ENCODE assay signal across 10 mouse cellular contexts in the genomic region with DNA sequence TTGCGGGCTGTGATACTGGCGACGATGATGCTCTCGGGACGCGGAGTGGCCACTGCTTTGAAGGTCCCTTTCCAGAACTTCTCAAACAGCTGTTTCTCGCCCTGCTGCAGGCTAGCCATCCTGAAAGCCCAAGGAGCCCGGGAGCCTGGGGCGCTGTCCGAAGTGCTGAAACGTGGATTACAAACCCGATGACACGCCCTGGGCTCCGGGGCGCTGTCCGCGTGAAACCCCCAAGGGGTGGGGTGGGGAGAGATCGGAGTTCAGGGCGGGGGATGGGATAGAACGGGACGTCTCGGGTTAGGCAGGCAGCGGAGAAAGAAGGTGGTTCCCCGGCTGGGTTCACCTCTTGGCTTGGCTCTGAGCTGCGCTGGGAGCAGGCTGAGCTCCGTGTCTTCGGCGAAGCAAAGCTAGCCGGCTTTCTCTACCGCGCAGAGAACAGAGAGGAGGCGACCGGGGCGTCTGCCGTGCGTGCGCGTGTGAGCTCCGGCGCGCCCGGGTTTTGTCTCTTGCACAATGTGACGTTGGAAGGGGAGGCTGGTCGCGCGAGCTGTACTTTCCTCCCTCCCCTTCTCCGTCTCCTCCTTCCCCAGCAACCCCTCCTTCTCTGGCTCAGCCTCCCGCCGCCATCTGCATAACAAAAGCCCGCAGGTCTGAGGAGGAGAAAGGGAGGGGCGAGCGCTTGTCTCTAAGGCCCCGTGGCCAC. TPM values are rescaled to one million over a fixed set of nuclear protein-coding genes. Genes with fewer than 3 reads are reported as not detected.
A peak's percentile ranks its signal among the peaks of the same experiment; 100 is the strongest.
DNase-seq lines count a peak whose midpoint lies in the region; ATAC-seq and TF ChIP-seq lines count a peak whose summit lies in the region.
"Had no signal": no experiment of that assay in that cellular context is flagged by ENCODE, and none has a peak within 500 bp of the region (broad histone marks: within the 10 kb centered on the region; RNA-seq: fewer than 3 reads in every experiment).

Gene Srrm4, minus strand, starts transcription at position 472 of the 703 bp plus-strand sequence.

- H3K27ac ChIP-seq in ES-Bruce4 (ENCODE audit: insufficient read depth, low read length), result no peak within 1 kb of the TSS
- no peak within 1 kb of the TSS for H3K27ac ChIP-seq in embryonic facial prominence, embryonic 15.5 days (replicated peaks)
- H3K27ac ChIP-seq in layer of hippocampus, adult 2 months, result peak within 1 kb of the TSS; percentile 96
- no peak within 1 kb of the TSS for H3K27ac ChIP-seq in lung, embryonic 14.5 days (ENCODE audit: low read depth)

- peak within 1 kb of the TSS; percentile 59 for H3K4me3 ChIP-seq in ES-Bruce4 (ENCODE audit: low read depth, low read length)
- peak within 1 kb of the TSS; percentile 29 for H3K4me3 ChIP-seq in embryonic facial prominence, embryonic 15.5 days (replicated peaks)
- peak within 1 kb of the TSS; percentile 75 for H3K4me3 ChIP-seq in layer of hippocampus, adult 2 months
- H3K4me3 ChIP-seq in lung, embryonic 14.5 days (ENCODE audit: low read depth, low read length), result peak within 1 kb of the TSS; percentile 17; the same call in 1 of the 2 replicates

- no peak for TF ChIP-seq CTCF in ES-Bruce4 (IDR thresholded peaks at IDR 0.05; ENCODE audit: low read depth, low read length)
- no peak for TF ChIP-seq CTCF in layer of hippocampus, adult 2 months (conservative IDR thresholded peaks at IDR 0.05)
- TF ChIP-seq CTCF in lung, embryonic 14.5 days (IDR thresholded peaks at IDR 0.05; ENCODE audit: low read depth), result no peak

- no peaks in the 10 kb centered on the region for H3K36me3 ChIP-seq in ES-Bruce4 (ENCODE audit: control insufficient read depth, insufficient read depth, low read length, poor library complexity, severe bottlenecking)
- H3K36me3 ChIP-seq in embryonic facial prominence, embryonic 15.5 days, result no peaks in the 10 kb centered on the region
- H3K36me3 ChIP-seq in lung, embryonic 14.5 days (ENCODE audit: insufficient read depth), result no peaks in the 10 kb centered on the region

- intact Hi-C loops in heart, postnatal 36 days (cut with DNase I), result loop anchor here (2.0 kb wide), 1 partner anchor 359 kb away; no protein-coding TSS in a partner anchor

- TF ChIP-seq POLR2A in ES-Bruce4 (IDR thresholded peaks at IDR 0.05; ENCODE audit: insufficient read depth, low read length), result no peak

- no peaks in the 10 kb centered on the region for H3K27me3 ChIP-seq in ES-Bruce4 (ENCODE audit: control insufficient read depth, insufficient read depth, low read length, poor library complexity, severe bottlenecking)
- peaks cover 47% of the 10 kb centered on the region for H3K27me3 ChIP-seq in embryonic facial prominence, embryonic 15.5 days
- peaks cover 33% of the 10 kb centered on the region for H3K27me3 ChIP-seq in lung, embryonic 14.5 days (ENCODE audit: insufficient read depth, low read length)
- H3K27me3 ChIP-seq: Patski had no signal

- WGBS in embryonic facial prominence, embryonic 15.5 days, result under 1% methylated on average over 53 of the region's 53 CpGs
- WGBS in lung, embryonic 14.5 days, result under 1% methylated on average over 52 of the region's 53 CpGs

- TF ChIP-seq EP300 in ES-Bruce4 (IDR thresholded peaks at IDR 0.05; ENCODE audit: insufficient read depth, low read depth, low read length), result peak; percentile 54; the same call in 1 of the 2 replicates

- H3K4me1 ChIP-seq in ES-Bruce4 (ENCODE audit: control insufficient read depth, insufficient read depth, low read length), result no peaks in the 10 kb centered on the region
- H3K4me1 ChIP-seq in embryonic facial prominence, embryonic 15.5 days, result 0 out of 2 replicates have a peak, but pooled peaks cover 12% of the 10 kb centered on the region
- no peaks in the 10 kb centered on the region for H3K4me1 ChIP-seq in lung, embryonic 14.5 days (ENCODE audit: insufficient read depth)
- H3K4me1 ChIP-seq: megakaryocyte, embryonic 14.5 days had no signal

- peak; percentile 99 for DNase-seq in brain, adult 2 months (ENCODE audit: low read depth, low spot score)
- DNase-seq in heart, postnatal 36 days, result peak; percentile 35 to 57
- DNase-seq in layer of hippocampus, adult 2 months (ENCODE audit: low spot score in 2 of 2), result peak; percentile 89 to 92
- DNase-seq in lung, embryonic 14.5 days, result peak; percentile 91
- DNase-seq in ovary, postnatal 10 days (ENCODE audit: low spot score), result peak; percentile 60
- no peak for DNase-seq in B cell, adult 2 months

- H3K9me3 ChIP-seq in ES-Bruce4 (replicated peaks; ENCODE audit: control insufficient read depth, insufficient read depth, low read length, poor library complexity, severe bottlenecking), result no peaks in the 10 kb centered on the region
- no peaks in the 10 kb centered on the region for H3K9me3 ChIP-seq in embryonic facial prominence, embryonic 15.5 days (replicated peaks)
- H3K9me3 ChIP-seq in lung, embryonic 14.5 days (ENCODE audit: low read depth, low read length), result no peaks in the 10 kb centered on the region

- ATAC-seq in embryonic facial prominence, embryonic 15.5 days (ENCODE audit: insufficient number of reproducible peaks, low FRiP score, low TSS enrichment, low read depth), result peak; percentile 30; the same call in 1 of the 2 replicates
- peak; percentile 58; the same call in 1 of the 2 replicates for ATAC-seq in lung, embryonic 14.5 days (ENCODE audit: insufficient read depth)
- ATAC-seq: Patski had no signal

- H3K9ac ChIP-seq in ES-Bruce4 (ENCODE audit: low read depth, poor library complexity, severe bottlenecking), result no peak within 1 kb of the TSS; the same call in none of the 2 replicates
- no peak within 1 kb of the TSS for H3K9ac ChIP-seq in embryonic facial prominence, embryonic 15.5 days
- H3K9ac ChIP-seq in lung, embryonic 14.5 days, result no peak within 1 kb of the TSS

- H3K4me2 ChIP-seq in embryonic facial prominence, embryonic 15.5 days (replicated peaks), result peak within 1 kb of the TSS; percentile 44
- H3K4me2 ChIP-seq in lung, embryonic 14.5 days, result peak within 1 kb of the TSS; percentile 38; the same call in 1 of the 2 replicates

RNA-seq across cellular contexts. Expression of gene Srrm4, which starts in this region (rescaled TPM):
- polyA plus RNA-seq in ES-Bruce4 (2011; ENCODE audit: insufficient read depth, insufficient read length, low read depth, missing spikeins), result 0.48 and 0.58 TPM in 2 replicates
- 0.81 and 1.0 TPM in 2 replicates for polyA plus RNA-seq in embryonic facial prominence, embryonic 15.5 days (2015; fragmentation: Nextera tagmentation; extraction: Ambion mirVana)
- 1 to 10 TPM; 6.7 to 7.8 TPM for total RNA-seq in heart, postnatal 36 days (2021)
- 10 to 100 TPM; 29.4 to 29.9 TPM for total RNA-seq in layer of hippocampus, adult 2 months (2021)
- polyA plus RNA-seq in lung, embryonic 14.5 days (2014; fragmentation: Nextera tagmentation; extraction: Ambion mirVana), result 0.18 and 0.39 TPM in 2 replicates

Comparison
In these comparisons a context has a peak if more than half of its experiments do, and no peak if none do; other contexts are left out.
1. Peak in DNase-seq, ATAC-seq, H3K4me3 ChIP-seq and H3K4me2 ChIP-seq in lung, embryonic 14.5 days; RNA of the gene not detected or under 1 TPM.
2. H3K4me3 ChIP-seq: peak in every context shown above with its lines; median percentile 75 in layer of hippocampus, adult 2 months; 59 in ES-Bruce4; 29 in embryonic facial prominence, embryonic 15.5 days; 17 in lung, embryonic 14.5 days.
3. DNase-seq: peak in brain, adult 2 months (single experiment), heart, postnatal 36 days (2 of 2), layer of hippocampus, adult 2 months (2 of 2) and ovary, postnatal 10 days (single experiment); none in B cell, adult 2 months (0 of 2).